Mouse (Mus musculus): ENCODE data around the gene Camsap3. TPM values are rescaled to one million over a fixed set of nuclear protein-coding genes. Genes with fewer than 3 reads are reported as not detected.
A peak's percentile ranks its signal among the peaks of the same experiment; 100 is the strongest.

Gene Camsap3
- polyA plus RNA-seq (2014; fragmentation: Nextera tagmentation; extraction: Ambion mirVana), result 15.5 and 16.4 TPM in 2 replicates

DNA sequence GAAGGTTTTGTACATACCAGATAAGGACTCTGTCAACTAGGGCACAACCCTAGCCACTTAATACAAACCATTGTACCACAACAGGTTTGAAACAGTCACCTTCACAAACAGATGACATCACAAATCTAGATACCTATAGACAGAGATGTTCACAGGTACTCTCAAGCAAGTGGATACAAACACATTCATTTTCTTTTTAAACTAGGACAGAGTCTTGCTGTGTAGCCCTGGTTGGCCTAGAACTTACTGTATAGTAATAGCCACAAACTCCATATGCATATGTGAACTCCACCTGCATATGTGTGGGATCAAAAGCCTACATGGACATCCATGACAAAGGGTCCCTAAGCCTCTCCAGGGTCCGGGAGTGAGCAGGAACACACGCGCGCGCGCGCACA, at the start of gene Camsap3:
Gene Camsap3, plus strand, starts transcription at position 301 of the 398 bp plus-strand sequence.
- H3K4me3 ChIP-seq (ENCODE audit: low read depth, low read length), result peak within 1 kb of the TSS; percentile 79
- H3K9me3 ChIP-seq (ENCODE audit: control insufficient read depth, low read length), result no peaks in the 10 kb centered on the region
- no peaks in the 10 kb centered on the region for H3K4me1 ChIP-seq (replicated peaks; ENCODE audit: control insufficient read depth, insufficient read depth, low read length)
- peak within 1 kb of the TSS; percentile 82 for H3K9ac ChIP-seq (ENCODE audit: low read length)
- no peaks in the 10 kb centered on the region for H3K36me3 ChIP-seq (ENCODE audit: control insufficient read depth, insufficient read depth, low read length)
- 0 out of 2 replicates have a peak, but pooled peaks cover 2% of the 10 kb centered on the region for H3K27me3 ChIP-seq (ENCODE audit: control insufficient read depth, insufficient read depth, low read length)
- ATAC-seq (replicated peaks; ENCODE audit: low FRiP score), result no peak
- peak within 1 kb of the TSS; percentile 91 for H3K4me2 ChIP-seq (ENCODE audit: low read depth, low read length, severe bottlenecking)
- no peak within 1 kb of the TSS for H3K27ac ChIP-seq (ENCODE audit: low read depth, low read length)
- WGBS, result 6% methylated on average over 7 of the region's 7 CpGs
- no peak for DNase-seq (ENCODE audit: low spot score)

DNA sequence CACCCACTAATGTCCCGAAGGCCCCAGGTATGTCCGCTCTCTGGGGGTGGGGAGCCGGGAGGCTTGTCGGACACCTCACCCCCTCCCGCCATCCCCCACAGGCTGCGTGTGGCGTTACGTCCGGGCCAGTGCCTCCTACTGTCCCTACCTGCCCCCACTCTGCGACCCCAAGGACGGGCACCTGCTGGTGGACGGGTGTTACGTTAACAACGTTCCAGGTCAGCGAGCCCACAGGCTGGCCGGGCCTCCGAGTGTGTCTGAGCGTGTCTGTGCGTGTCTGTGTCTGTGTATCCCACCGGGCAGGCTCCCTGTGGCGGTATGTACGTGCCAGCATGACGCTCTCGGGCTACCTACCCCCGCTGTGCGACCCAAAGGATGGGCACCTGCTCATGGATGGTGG, 49.4 kb upstream of the Camsap3 start:
- Histone ChIP-seq H3K4me3 (ENCODE audit: low read depth, low read length) (no peak overlapping the region), H3K4me2 (ENCODE audit: low read depth, low read length, severe bottlenecking) (no peak overlapping the region), H3K36me3 (ENCODE audit: control insufficient read depth, insufficient read depth, low read length) (no peaks in the 10 kb centered on the region; the same call in 1 of the 2 replicates), H3K27me3 (ENCODE audit: control insufficient read depth, insufficient read depth, low read length) (no peaks in the 10 kb centered on the region), H3K4me1 (replicated peaks; ENCODE audit: control insufficient read depth, insufficient read depth, low read length) (no peaks in the 10 kb centered on the region), H3K27ac (ENCODE audit: low read depth, low read length) (no peak overlapping the region), H3K9me3 (ENCODE audit: control insufficient read depth, low read length) (no peaks in the 10 kb centered on the region), H3K9ac (ENCODE audit: low read length) (no peak overlapping the region)
- WGBS, result 93% methylated on average over 26 of the region's 26 CpGs
- no peak for ATAC-seq (replicated peaks; ENCODE audit: low FRiP score)
- DNase-seq (ENCODE audit: low spot score), result no peak

DNA sequence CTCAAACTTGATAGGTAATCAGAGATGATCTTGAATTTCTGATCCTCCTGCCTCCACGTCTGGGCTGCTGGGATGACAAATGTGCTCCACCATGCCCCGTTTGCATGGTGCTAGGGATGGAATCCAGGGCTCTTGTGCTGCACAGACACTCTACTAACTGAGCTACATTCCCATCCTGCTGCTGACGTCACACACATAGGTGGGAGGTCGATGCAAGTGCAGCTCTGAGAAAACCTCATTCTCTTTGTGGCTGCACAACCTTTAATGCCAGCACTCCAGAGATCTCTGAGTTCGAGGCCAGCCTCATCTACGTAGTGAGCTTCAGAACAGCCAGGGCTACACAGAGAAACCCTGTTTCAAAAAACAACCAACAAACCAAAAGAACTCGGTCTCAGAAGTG, 47.9 kb upstream of the Camsap3 start:
- no peak overlapping the region for H3K4me3 ChIP-seq (ENCODE audit: low read depth, low read length)
- H3K9ac ChIP-seq (ENCODE audit: low read length), result no peak overlapping the region
- 84% methylated on average over 7 of the region's 7 CpGs for WGBS
- H3K27ac ChIP-seq (ENCODE audit: low read depth, low read length), result no peak overlapping the region
- no peak for DNase-seq (ENCODE audit: low spot score)
- no peaks in the 10 kb centered on the region for H3K9me3 ChIP-seq (ENCODE audit: control insufficient read depth, low read length)
- H3K27me3 ChIP-seq (ENCODE audit: control insufficient read depth, insufficient read depth, low read length), result no peaks in the 10 kb centered on the region
- H3K4me1 ChIP-seq (replicated peaks; ENCODE audit: control insufficient read depth, insufficient read depth, low read length), result no peaks in the 10 kb centered on the region
- ATAC-seq (replicated peaks; ENCODE audit: low FRiP score), result no peak
- no peak overlapping the region for H3K4me2 ChIP-seq (ENCODE audit: low read depth, low read length, severe bottlenecking)
- no peaks in the 10 kb centered on the region; the same call in 1 of the 2 replicates for H3K36me3 ChIP-seq (ENCODE audit: control insufficient read depth, insufficient read depth, low read length)

DNA sequence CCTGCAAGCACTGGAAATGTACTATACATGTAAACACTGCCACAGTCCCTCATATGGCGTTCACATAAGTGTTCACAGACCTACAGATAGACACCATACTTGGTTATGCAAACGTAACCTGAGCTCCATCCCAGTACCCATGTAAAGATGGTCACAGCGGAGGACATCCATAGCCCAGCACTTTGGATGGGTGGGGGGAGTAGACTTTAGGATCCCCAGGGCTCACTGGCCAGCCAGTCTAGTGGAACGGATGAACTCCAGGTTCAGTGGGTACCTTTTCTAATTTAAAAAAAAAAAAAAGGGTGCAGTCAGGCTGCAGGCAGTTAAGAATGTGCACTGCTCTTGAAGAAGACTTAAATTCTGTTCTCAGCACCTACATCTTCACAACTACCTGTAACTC, 47.0 kb upstream of the Camsap3 start:
- no peaks in the 10 kb centered on the region for H3K27me3 ChIP-seq (ENCODE audit: control insufficient read depth, insufficient read depth, low read length)
- H3K4me3 ChIP-seq (ENCODE audit: low read depth, low read length), result no peak overlapping the region
- no peak overlapping the region for H3K4me2 ChIP-seq (ENCODE audit: low read depth, low read length, severe bottlenecking)
- H3K4me1 ChIP-seq (replicated peaks; ENCODE audit: control insufficient read depth, insufficient read depth, low read length), result no peaks in the 10 kb centered on the region
- DNase-seq (ENCODE audit: low spot score) (no peak), ATAC-seq (replicated peaks; ENCODE audit: low FRiP score) (no peak)
- H3K9me3 ChIP-seq (ENCODE audit: control insufficient read depth, low read length), result no peaks in the 10 kb centered on the region
- 89% methylated on average over 4 of the region's 4 CpGs for WGBS
- no peak overlapping the region for H3K9ac ChIP-seq (ENCODE audit: low read length)
- H3K27ac ChIP-seq (ENCODE audit: low read depth, low read length), result no peak overlapping the region
- no peaks in the 10 kb centered on the region; the same call in 1 of the 2 replicates for H3K36me3 ChIP-seq (ENCODE audit: control insufficient read depth, insufficient read depth, low read length)

DNA sequence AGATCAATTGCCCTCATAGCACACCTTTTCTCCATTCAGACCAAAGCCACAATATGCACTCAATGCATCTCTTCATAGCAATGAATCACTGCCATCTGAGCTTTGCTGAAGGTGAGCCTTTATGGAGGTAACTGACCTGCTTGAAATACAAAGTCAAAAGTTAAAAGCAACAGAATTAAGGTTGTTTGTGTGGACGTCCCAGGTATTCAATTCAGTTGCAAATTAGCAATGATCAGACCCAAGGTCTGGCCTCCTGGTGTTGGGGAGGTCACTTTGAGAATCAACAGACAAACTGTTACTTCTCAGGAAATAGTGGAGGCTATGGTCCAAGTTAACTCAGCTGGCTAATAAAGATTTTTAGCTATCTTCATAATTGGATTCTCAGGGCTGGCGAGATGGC, 40.6 kb upstream of the Camsap3 start:
- Histone ChIP-seq H3K4me1 (replicated peaks; ENCODE audit: control insufficient read depth, insufficient read depth, low read length) (no peaks in the 10 kb centered on the region), H3K9me3 (ENCODE audit: control insufficient read depth, low read length) (no peaks in the 10 kb centered on the region), H3K4me2 (ENCODE audit: low read depth, low read length, severe bottlenecking) (no peak overlapping the region), H3K27ac (ENCODE audit: low read depth, low read length) (no peak overlapping the region), H3K36me3 (ENCODE audit: control insufficient read depth, insufficient read depth, low read length) (no peaks in the 10 kb centered on the region; the same call in 1 of the 2 replicates), H3K27me3 (ENCODE audit: control insufficient read depth, insufficient read depth, low read length) (no peaks in the 10 kb centered on the region), H3K9ac (ENCODE audit: low read length) (no peak overlapping the region), H3K4me3 (ENCODE audit: low read depth, low read length) (no peak overlapping the region)
- ATAC-seq (replicated peaks; ENCODE audit: low FRiP score), result no peak
- WGBS, result 93% methylated on average over 2 of the region's 2 CpGs
- DNase-seq (ENCODE audit: low spot score), result no peak

DNA sequence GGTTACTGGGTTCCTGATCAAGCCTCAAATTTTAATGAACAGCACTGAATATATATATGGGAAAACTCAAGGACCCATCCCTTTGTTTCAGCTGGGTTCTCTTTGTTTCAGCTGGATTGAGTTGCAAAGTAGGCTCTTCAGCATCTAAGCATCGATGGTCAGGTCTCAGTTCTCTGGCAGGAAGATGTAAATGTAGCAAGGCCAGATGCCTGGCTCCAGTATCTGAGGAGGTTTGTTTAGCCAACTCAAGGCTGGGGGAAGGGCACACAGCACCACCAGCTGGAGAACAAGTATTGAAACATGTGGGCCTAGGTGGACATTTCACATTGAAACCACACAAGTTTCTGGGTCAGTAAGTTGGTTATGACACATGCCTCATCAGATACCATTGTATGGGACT, 34.9 kb upstream of the Camsap3 start:
- H3K4me2 ChIP-seq (ENCODE audit: low read depth, low read length, severe bottlenecking), result no peak overlapping the region
- H3K4me1 ChIP-seq (replicated peaks; ENCODE audit: control insufficient read depth, insufficient read depth, low read length), result no peaks in the 10 kb centered on the region
- no peak for ATAC-seq (replicated peaks; ENCODE audit: low FRiP score)
- H3K9me3 ChIP-seq (ENCODE audit: control insufficient read depth, low read length), result no peaks in the 10 kb centered on the region
- no peak for DNase-seq (ENCODE audit: low spot score)
- H3K27me3 ChIP-seq (ENCODE audit: control insufficient read depth, insufficient read depth, low read length), result no peaks in the 10 kb centered on the region
- 97% methylated on average over 1 of the region's 1 CpGs for WGBS
- no peak overlapping the region for H3K27ac ChIP-seq (ENCODE audit: low read depth, low read length)
- no peak overlapping the region for H3K4me3 ChIP-seq (ENCODE audit: low read depth, low read length)
- H3K36me3 ChIP-seq (ENCODE audit: control insufficient read depth, insufficient read depth, low read length), result no peaks in the 10 kb centered on the region
- H3K9ac ChIP-seq (ENCODE audit: low read length), result no peak overlapping the region

DNA sequence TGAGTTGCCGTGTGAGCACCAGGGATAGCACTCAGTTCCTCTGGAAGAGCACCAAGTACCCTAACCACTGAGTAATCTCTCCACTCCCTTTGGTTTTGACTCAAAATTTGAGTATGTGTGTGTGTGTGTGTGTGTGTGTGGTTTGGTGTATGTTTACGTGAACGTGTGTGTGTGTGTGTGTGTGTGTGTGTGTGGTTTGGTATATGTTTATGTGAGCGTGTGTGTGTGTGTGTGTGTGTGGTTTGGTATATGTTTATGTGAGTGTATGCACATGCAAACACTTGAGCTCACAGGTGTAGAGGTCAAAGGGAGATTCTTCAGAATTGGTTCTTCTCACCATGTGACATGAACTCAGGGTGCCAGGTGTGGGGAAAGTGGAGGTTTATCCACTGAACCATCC, 31.0 kb upstream of the Camsap3 start:
- ATAC-seq (replicated peaks; ENCODE audit: low FRiP score) (peak; percentile 89), DNase-seq (ENCODE audit: low spot score) (no peak)
- Histone ChIP-seq H3K27ac (ENCODE audit: low read depth, low read length) (no peak overlapping the region), H3K4me2 (ENCODE audit: low read depth, low read length, severe bottlenecking) (no peak overlapping the region), H3K27me3 (ENCODE audit: control insufficient read depth, insufficient read depth, low read length) (no peaks in the 10 kb centered on the region), H3K9me3 (ENCODE audit: control insufficient read depth, low read length) (no peaks in the 10 kb centered on the region), H3K4me3 (ENCODE audit: low read depth, low read length) (no peak overlapping the region), H3K36me3 (ENCODE audit: control insufficient read depth, insufficient read depth, low read length) (no peaks in the 10 kb centered on the region), H3K9ac (ENCODE audit: low read length) (no peak overlapping the region), H3K4me1 (replicated peaks; ENCODE audit: control insufficient read depth, insufficient read depth, low read length) (no peaks in the 10 kb centered on the region)
- 68% methylated on average over 4 of the region's 4 CpGs for WGBS

DNA sequence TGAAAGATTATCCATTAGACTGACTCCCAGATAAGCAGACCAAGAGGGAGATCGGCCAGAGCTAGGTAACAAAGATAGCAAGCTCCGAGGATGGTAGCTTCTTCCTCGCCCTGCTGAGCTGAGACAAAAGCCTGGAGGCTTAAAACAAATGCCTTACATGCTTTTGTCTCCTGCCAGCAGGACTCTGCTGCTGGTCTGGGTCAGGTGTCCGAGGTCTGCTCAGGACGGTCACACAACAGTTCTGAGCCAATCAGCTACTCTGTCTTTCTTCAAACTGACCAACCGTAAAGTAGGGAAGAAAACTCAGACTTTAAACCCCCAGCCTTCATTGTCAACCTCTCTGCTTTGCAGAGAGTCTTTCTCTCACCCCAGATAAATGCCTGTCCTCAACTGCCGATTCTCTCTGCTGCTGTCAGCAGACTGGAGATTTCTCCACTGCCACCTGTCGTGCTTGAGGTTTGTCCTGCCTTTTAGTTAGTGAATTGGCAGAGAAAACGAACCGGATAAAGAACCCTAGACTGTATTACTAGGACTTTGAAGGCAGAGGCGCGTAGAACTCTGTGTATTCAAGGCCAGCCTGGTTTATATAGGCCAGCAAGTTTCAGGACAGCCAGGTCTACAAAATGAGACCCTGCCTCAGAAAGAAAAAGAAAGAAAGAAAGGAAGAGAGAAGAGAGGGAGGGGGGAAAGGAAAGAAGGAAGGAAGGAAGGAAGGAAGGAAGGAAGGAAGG, 19.3 kb upstream of the Camsap3 start, which contains the start of gene C330021F23Rik:
Gene C330021F23Rik, plus strand, starts transcription at position 350 of the 731 bp plus-strand sequence.
- WGBS, result 2% methylated on average over 12 of the region's 12 CpGs
- Histone ChIP-seq H3K27ac (ENCODE audit: low read depth, low read length) (peak within 1 kb of the TSS; percentile 64; the same call in 1 of the 2 replicates), H3K36me3 (ENCODE audit: control insufficient read depth, insufficient read depth, low read length) (no peaks in the 10 kb centered on the region), H3K27me3 (ENCODE audit: control insufficient read depth, insufficient read depth, low read length) (no peaks in the 10 kb centered on the region), H3K4me2 (ENCODE audit: low read depth, low read length, severe bottlenecking) (peak within 1 kb of the TSS; percentile 57), H3K4me1 (replicated peaks; ENCODE audit: control insufficient read depth, insufficient read depth, low read length) (peaks cover 7% of the 10 kb centered on the region; the same call in 1 of the 2 replicates), H3K9ac (ENCODE audit: low read length) (peak within 1 kb of the TSS; percentile 61), H3K9me3 (ENCODE audit: control insufficient read depth, low read length) (no peaks in the 10 kb centered on the region), H3K4me3 (ENCODE audit: low read depth, low read length) (peak within 1 kb of the TSS; percentile 33)
- ATAC-seq (replicated peaks; ENCODE audit: low FRiP score) (peak; percentile 85), DNase-seq (ENCODE audit: low spot score) (peak; percentile 63)

DNA sequence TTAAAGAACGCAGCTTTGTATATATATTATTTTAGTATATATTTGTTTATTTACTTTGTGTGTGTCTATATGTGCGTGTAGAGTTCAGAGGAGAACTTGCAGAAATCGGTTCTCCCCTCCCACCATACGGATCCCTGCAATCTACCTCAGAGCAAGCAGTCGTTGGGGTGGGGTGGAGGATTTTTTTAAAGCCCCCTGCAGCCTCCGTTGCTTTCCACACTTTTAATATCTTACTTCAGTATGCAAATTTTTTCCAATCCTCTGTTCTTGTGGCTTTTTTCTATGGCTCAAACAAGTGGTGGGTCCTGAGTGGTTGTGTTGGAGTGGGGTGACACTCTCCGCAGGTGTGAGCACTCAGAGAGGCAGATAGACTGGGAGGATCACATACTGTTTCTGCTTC, 18.7 kb upstream of the Camsap3 start:
- Histone ChIP-seq H3K36me3 (ENCODE audit: control insufficient read depth, insufficient read depth, low read length) (no peaks in the 10 kb centered on the region), H3K4me2 (ENCODE audit: low read depth, low read length, severe bottlenecking) (peak overlapping the region; percentile 57), H3K4me3 (ENCODE audit: low read depth, low read length) (peak overlapping the region; percentile 33), H3K9ac (ENCODE audit: low read length) (peak overlapping the region; percentile 61), H3K27ac (ENCODE audit: low read depth, low read length) (peak overlapping the region; percentile 64; the same call in 1 of the 2 replicates), H3K9me3 (ENCODE audit: control insufficient read depth, low read length) (no peaks in the 10 kb centered on the region), H3K27me3 (ENCODE audit: control insufficient read depth, insufficient read depth, low read length) (no peaks in the 10 kb centered on the region), H3K4me1 (replicated peaks; ENCODE audit: control insufficient read depth, insufficient read depth, low read length) (peaks cover 7% of the 10 kb centered on the region; the same call in 1 of the 2 replicates)
- 5% methylated on average over 7 of the region's 7 CpGs for WGBS
- DNase-seq (ENCODE audit: low spot score) (no peak), ATAC-seq (replicated peaks; ENCODE audit: low FRiP score) (peak; percentile 34; the same call in 1 of the 2 replicates)

Measured in forebrain, embryonic 11.5 days (tissue).